Mouse (Mus musculus) megakaryocyte, adult 5-6 weeks (primary cell): ENCODE results near the gene Ccdc182. TPM values are rescaled to one million over a fixed set of nuclear protein-coding genes. Genes with fewer than 3 reads are reported as not detected.

Source experiments
- ATAC-seq: 2 replicates; pipeline ENCODE4 v1.8.0; 2016; ENCODE audit warnings: mild to moderate bottlenecking, inconsistent platforms; ENCODE audit not compliant: poor library complexity, severe bottlenecking
- total RNA-seq, 2 experiments: library from RNA; stranded (forward) in 1 of 2; stranded (reverse) in 1 of 2; fragments of 153-499, 151-499 nt in 1 of 2; fragments of 221-1000, 200-1000 nt in 1 of 2; gene quantifications; 2 replicates each; pipeline versions ENCODE4 v1.2.3 to v1.2.4; 2015 to 2017

Gene Ccdc182
- total RNA-seq, 2 experiments from 2014 or later = not detected

GRCm38 (mm10) chr11:88327016-88327415 is 33.2 kb downstream of the Ccdc182 start:
- no peak for ATAC-seq

GRCm38 (mm10) chr11:88328813-88329595 is 35.1 kb downstream of the Ccdc182 start:
- no peak for ATAC-seq

- ATAC-seq = no peak
These were observed 36.9 kb downstream of the Ccdc182 start for GRCm38 (mm10) chr11:88330799-88331198.

- no peak for ATAC-seq
These were observed 37.9 kb downstream of the Ccdc182 start for GRCm38 (mm10) chr11:88331722-88332121.

GRCm38 (mm10) chr11:88332309-88332934 is 38.6 kb downstream of the Ccdc182 start:
- ATAC-seq = no peak

GRCm38 (mm10) chr11:88334893-88335292 is 41.0 kb downstream of the Ccdc182 start:
- no peak for ATAC-seq

- no peak for ATAC-seq
These were observed 44.1 kb downstream of the Ccdc182 start for GRCm38 (mm10) chr11:88337926-88338325.

Other genes starting within 250 kb of the Ccdc182 start
- gene Srsf1, start 246.7 kb upstream of the Ccdc182 start, total RNA-seq (2015) = 146 and 156 TPM in 2 replicates
- 369 and 388 TPM in 2 replicates for gene Srsf1, start 246.7 kb upstream of the Ccdc182 start, total RNA-seq (2017)
- 46.4 and 55.3 TPM in 2 replicates for gene Vezf1, start 225.8 kb upstream of the Ccdc182 start, total RNA-seq (2015)
- gene Vezf1, start 225.8 kb upstream of the Ccdc182 start, total RNA-seq (2017) = 22.6 and 25.0 TPM in 2 replicates
- 0.67 and 0.73 TPM in 2 replicates for gene Cuedc1, start 196.0 kb upstream of the Ccdc182 start, total RNA-seq (2015)
- gene Cuedc1, start 196.0 kb upstream of the Ccdc182 start, total RNA-seq (2017) = 1.3 and 2.2 TPM in 2 replicates
- gene Mrps23, start 89.7 kb upstream of the Ccdc182 start, total RNA-seq (2015) = 59.0 and 62.2 TPM in 2 replicates
- 39.4 and 73.3 TPM in 2 replicates for gene Mrps23, start 89.7 kb upstream of the Ccdc182 start, total RNA-seq (2017)